Mouse (Mus musculus): Measurements from ENCODE around the gene Otor.

The Otor gene

GRCm38 (mm10) chr2:143078198-143078851 is at the start of gene Otor:
TSS of gene Otor (plus strand) at chr2:143078473.
- DNase-seq: no peak

GRCm38 (mm10) chr2:143031283-143031682 is 47.0 kb upstream of the Otor start:
- no peak for DNase-seq

- no peak for DNase-seq
Observed at GRCm38 (mm10) chr2:143032378-143033255, 45.7 kb upstream of the Otor start.

GRCm38 (mm10) chr2:143034350-143035085 is 43.8 kb upstream of the Otor start:
- no peak for DNase-seq

GRCm38 (mm10) chr2:143035086-143035593 is 43.1 kb upstream of the Otor start:
- DNase-seq: peak; percentile 10

GRCm38 (mm10) chr2:143041596-143041995 is 36.7 kb upstream of the Otor start:
- no peak for DNase-seq

- no peak for DNase-seq
Observed at GRCm38 (mm10) chr2:143055251-143055650, 23.0 kb upstream of the Otor start.

GRCm38 (mm10) chr2:143056736-143057135 is 21.5 kb upstream of the Otor start:
- DNase-seq: no peak

- DNase-seq: no peak
Observed at GRCm38 (mm10) chr2:143062432-143062811, 15.9 kb upstream of the Otor start.

GRCm38 (mm10) chr2:143062812-143063792 is 15.2 kb upstream of the Otor start, which contains the start of gene Snrpb2:
TSS of gene Snrpb2 (plus strand) at chr2:143063039.
- peak; percentile 92 for DNase-seq

- peak; percentile 2 for DNase-seq
Observed at GRCm38 (mm10) chr2:143065914-143066313, 12.4 kb upstream of the Otor start.

- peak; percentile 15 for DNase-seq
Observed at GRCm38 (mm10) chr2:143081693-143082092, 3.4 kb downstream of the Otor start.

GRCm38 (mm10) chr2:143084852-143085397 is 6.7 kb downstream of the Otor start:
- DNase-seq: no peak

GRCm38 (mm10) chr2:143089866-143090265 is 11.6 kb downstream of the Otor start:
- no peak for DNase-seq

GRCm38 (mm10) chr2:143093726-143094125 is 15.5 kb downstream of the Otor start:
- DNase-seq: peak; percentile 61

- DNase-seq: no peak
Observed at GRCm38 (mm10) chr2:143094761-143095160, 16.5 kb downstream of the Otor start.

- DNase-seq: no peak
Observed at GRCm38 (mm10) chr2:143097170-143097569, 18.9 kb downstream of the Otor start.

- DNase-seq: peak; percentile 5
Observed at GRCm38 (mm10) chr2:143113859-143114258, 35.6 kb downstream of the Otor start.

GRCm38 (mm10) chr2:143114716-143115115 is 36.4 kb downstream of the Otor start:
- DNase-seq: no peak

GRCm38 (mm10) chr2:143117453-143117852 is 39.2 kb downstream of the Otor start:
- DNase-seq: no peak

GRCm38 (mm10) chr2:143118221-143118620 is 39.9 kb downstream of the Otor start:
- DNase-seq: no peak

Measured in lung, postnatal 36 days (tissue).